Mouse (Mus musculus) heart, adult 2 months (tissue): ENCODE measurements around the gene Rbpj. TPM values are rescaled to one million over a fixed set of nuclear protein-coding genes. Genes with fewer than 3 reads are reported as not detected.

Experiments
- DNase-seq, 2 experiments: peaks; one replicate each; pipeline ENCODE4 v3.0.0; 2021
- H3K27ac ChIP-seq: fragments of 200-600 bp; 2 replicates; pipeline ENCODE4 v1.8.1; 2022
- H3K27me3 ChIP-seq: fragments of 200-500 bp; 2 replicates; pipeline ENCODE4 v1.6.1; 2012; ENCODE audit warnings: mild to moderate bottlenecking, low read length, inconsistent platforms, mixed read lengths; ENCODE audit not compliant: control insufficient read depth, insufficient read depth
- H3K36me3 ChIP-seq: fragments of 200-500 bp; 2 replicates; pipeline ENCODE4 v1.6.1; 2012; ENCODE audit warnings: low read length, inconsistent platforms; ENCODE audit not compliant: control insufficient read depth, insufficient read depth
- H3K4me1 ChIP-seq: fragments of 200-500 bp; 2 replicates; pipeline ENCODE4 v1.6.1; 2011; ENCODE audit warnings: low read length; ENCODE audit not compliant: control insufficient read depth, insufficient read depth
- H3K4me3 ChIP-seq: fragments of 200-600 bp; 2 replicates; pipeline ENCODE4 v1.8.1; 2022
- H3K79me2 ChIP-seq: fragments of 200-500 bp; replicated peaks from 2 replicates; pipeline ENCODE4 v1.6.1; 2012; ENCODE audit warnings: mild to moderate bottlenecking, inconsistent platforms, low read length, moderate library complexity, mixed read lengths; ENCODE audit not compliant: control insufficient read depth, insufficient read depth
- H3K9ac ChIP-seq: fragments of 200-500 bp; 2 replicates; pipeline ENCODE4 v1.6.1; 2012; ENCODE audit warnings: low read depth, mild to moderate bottlenecking, control low read depth, inconsistent platforms, low read length, mixed read lengths
- CTCF ChIP-seq: fragments of 200-600 bp; IDR thresholded peaks from 2 replicates; pipeline ENCODE4 v1.8.1; 2022; ENCODE audit warnings: antibody characterized with exemption, mild to moderate bottlenecking, moderate library complexity
- EP300 ChIP-seq: fragments of 200-500 bp; IDR thresholded peaks from 2 replicates; pipeline ENCODE4 v1.6.1; 2011; ENCODE audit warnings: low read depth, low read length, control low read depth; ENCODE audit not compliant: insufficient read depth
- POLR2A ChIP-seq: fragments of 200-500 bp; IDR thresholded peaks from 2 replicates; pipeline ENCODE4 v1.6.1; 2011; ENCODE audit warnings: mild to moderate bottlenecking, low read depth, low read length, control low read depth; ENCODE audit not compliant: insufficient read depth
- WGBS: fragments of 180-500 bp; shearing (Covaris S2); methylation state at CpG from one replicate; pipeline ENCODE4 v1.1.7; 2018; 5-methylcytosine and 5-hydroxymethylcytosine counted together
- intact Hi-C: fragments of 180-260 bp; cut with DNase I; formaldehyde crosslinking; loops from one replicate; pipeline ENCODE4 v1.15.1; 2025
- polyA plus RNA-seq: library from polyadenylated mRNA; depleted of rRNA; stranded (reverse); fragments of >200 nt; gene quantifications from 2 replicates; pipeline ENCODE4 v1.2.3, GENCODE M21; 2012
- total RNA-seq, 2 experiments: library from RNA; stranded (reverse); gene quantifications; 2 replicates each; pipeline ENCODE4 v1.2.3; 2021

Gene Rbpj
- total and polyA plus RNA-seq, 3 experiments, result 13.5 to 29.6 (median 22.1) TPM

DNA sequence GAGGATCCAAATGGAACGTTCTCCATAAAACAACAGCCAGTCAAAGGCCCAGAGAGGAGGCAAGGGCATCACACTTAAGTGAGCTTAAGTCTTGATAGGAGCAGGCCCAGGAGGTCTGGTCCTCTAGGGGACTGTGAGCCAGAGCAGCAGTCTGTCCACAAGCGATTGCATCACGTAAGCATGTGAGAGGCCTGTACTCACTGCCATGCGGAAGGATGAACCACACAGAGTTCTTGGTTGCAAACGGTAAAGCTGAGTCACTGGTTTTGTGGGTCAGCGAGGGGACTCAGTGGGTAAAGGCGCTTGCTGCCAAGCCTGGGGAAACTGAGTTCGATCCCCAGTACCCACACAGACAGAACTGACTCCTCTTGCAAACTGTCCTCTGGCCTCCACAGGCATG lies 14.1 kb upstream of the Rbpj start:
- Histone ChIP-seq H3K27ac (no peak overlapping the region), H3K4me3 (no peak overlapping the region), H3K27me3 (no peaks in the 10 kb centered on the region), H3K36me3 (no peaks in the 10 kb centered on the region), H3K9ac (no peak overlapping the region), H3K4me1 (peaks cover 7% of the 10 kb centered on the region), H3K79me2 (no peaks in the 10 kb centered on the region)
- 79% methylated on average over 8 of the region's 8 CpGs for WGBS
- TF ChIP-seq EP300 (0 out of 2 replicates have a peak, but pooled peaks have one; percentile 48), CTCF (no peak), POLR2A (no peak)
- intact Hi-C loops, result no loop called here
- peak; percentile 31 to 55 for DNase-seq

DNA sequence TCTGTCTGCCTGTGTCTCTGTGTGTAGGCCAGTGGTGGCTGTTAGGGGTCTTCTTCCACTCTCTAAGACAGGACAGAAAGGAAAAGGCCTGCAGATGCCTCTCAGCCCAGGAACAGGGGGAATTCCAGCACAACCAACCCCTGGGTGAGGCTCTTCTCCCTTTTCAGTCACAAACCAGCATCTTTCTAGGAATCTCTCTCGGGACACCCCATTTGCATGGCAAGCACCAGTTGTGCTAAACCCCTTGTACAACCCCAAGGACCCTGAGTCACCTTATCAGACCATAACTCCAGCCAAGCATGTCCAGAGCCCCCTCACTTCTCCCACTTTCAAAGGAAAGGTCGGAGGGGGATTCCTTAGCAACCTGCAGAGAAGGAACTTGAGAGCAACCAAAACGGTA lies 13.0 kb upstream of the Rbpj start:
- intact Hi-C loops, result no loop called here
- Histone ChIP-seq H3K27ac (no peak overlapping the region), H3K36me3 (no peaks in the 10 kb centered on the region), H3K4me3 (no peak overlapping the region), H3K4me1 (peaks cover 7% of the 10 kb centered on the region), H3K27me3 (no peaks in the 10 kb centered on the region), H3K9ac (no peak overlapping the region), H3K79me2 (no peaks in the 10 kb centered on the region)
- TF ChIP-seq CTCF (no peak), POLR2A (no peak), EP300 (no peak)
- no peak for DNase-seq
- 85% methylated on average over 3 of the region's 3 CpGs for WGBS

DNA sequence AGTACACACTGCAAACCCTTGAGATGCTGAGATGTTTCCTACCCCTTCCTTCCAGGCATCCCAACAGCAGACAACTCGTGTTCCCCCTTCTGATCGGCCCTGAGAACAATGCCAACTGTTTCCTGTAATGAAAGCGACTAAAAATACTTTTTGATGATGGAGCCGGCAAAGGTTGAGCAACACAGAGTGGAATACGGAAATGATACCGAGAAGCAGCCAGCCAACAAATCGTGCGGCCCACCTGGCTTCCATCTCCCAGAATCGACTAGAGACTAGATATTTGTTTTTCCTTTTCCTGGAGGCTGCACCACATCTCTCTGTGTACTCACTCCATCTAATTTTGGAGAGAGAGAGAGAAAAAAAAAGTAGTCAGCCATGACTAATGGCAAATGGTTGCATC lies 11.2 kb upstream of the Rbpj start:
- H3K4me1 ChIP-seq, result peaks cover 7% of the 10 kb centered on the region
- no peaks in the 10 kb centered on the region for H3K27me3 ChIP-seq
- peak overlapping the region; percentile 17; the same call in 1 of the 2 replicates for H3K27ac ChIP-seq
- DNase-seq, result peak; percentile 37 to 66
- no peaks in the 10 kb centered on the region for H3K36me3 ChIP-seq
- no peaks in the 10 kb centered on the region for H3K79me2 ChIP-seq
- H3K4me3 ChIP-seq, result no peak overlapping the region
- no peak overlapping the region for H3K9ac ChIP-seq
- intact Hi-C loops, result no loop called here
- TF ChIP-seq POLR2A, result no peak
- TF ChIP-seq EP300, result 0 out of 2 replicates have a peak, but pooled peaks have one; percentile 26
- TF ChIP-seq CTCF, result no peak
- 38% methylated on average over 9 of the region's 9 CpGs for WGBS

DNA sequence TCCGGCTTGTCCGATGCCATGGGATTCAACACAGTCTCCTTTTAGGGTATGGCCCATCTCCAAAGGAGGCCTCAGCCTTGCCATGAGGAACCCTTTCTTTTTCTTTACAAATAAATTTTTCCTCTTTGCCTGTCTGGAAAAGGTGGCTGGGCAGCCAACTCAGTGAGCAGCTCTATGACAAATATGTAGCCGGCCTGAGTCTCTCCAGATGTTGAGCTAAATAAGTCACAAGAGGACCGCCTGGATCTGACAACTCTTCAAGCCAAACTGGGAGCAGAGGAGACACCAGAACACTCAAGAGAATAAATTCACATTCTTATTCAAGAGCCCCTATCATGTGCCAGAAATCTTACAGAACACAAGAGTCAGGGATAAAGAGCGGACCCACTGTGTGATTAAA lies 10.5 kb upstream of the Rbpj start:
- no peaks in the 10 kb centered on the region for H3K27me3 ChIP-seq
- no peak overlapping the region; the same call in 1 of the 2 replicates for H3K27ac ChIP-seq
- intact Hi-C loops, result no loop called here
- no peak overlapping the region for H3K9ac ChIP-seq
- DNase-seq, result no peak
- 72% methylated on average over 5 of the region's 5 CpGs for WGBS
- TF ChIP-seq EP300 (no peak), POLR2A (no peak), CTCF (no peak)
- H3K4me3 ChIP-seq, result no peak overlapping the region
- no peaks in the 10 kb centered on the region for H3K36me3 ChIP-seq
- no peaks in the 10 kb centered on the region for H3K79me2 ChIP-seq
- H3K4me1 ChIP-seq, result peaks cover 7% of the 10 kb centered on the region

DNA sequence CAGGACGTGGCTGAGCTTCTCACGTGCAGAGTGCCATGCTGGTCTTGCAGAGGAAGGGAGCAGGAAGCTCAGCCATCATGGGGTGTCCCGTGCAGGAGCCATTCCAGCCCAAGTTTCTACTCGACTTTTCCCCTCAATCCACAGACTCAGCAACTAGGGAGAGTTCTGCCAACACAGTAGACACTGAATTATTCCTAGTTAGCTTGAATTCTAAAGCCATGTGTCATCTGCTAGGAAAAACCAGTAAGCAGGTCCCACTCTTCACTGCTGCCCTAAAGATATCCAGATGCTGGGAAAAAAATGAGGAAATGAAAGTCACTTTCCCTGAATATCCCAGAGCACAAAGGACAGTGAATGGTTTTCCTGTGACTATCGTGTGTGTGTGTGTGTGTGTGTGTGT lies 5.8 kb upstream of the Rbpj start:
- DNase-seq, result no peak
- Histone ChIP-seq H3K27me3 (no peaks in the 10 kb centered on the region), H3K9ac (no peak overlapping the region), H3K4me3 (no peak overlapping the region), H3K4me1 (peaks cover 1% of the 10 kb centered on the region; the same call in 1 of the 2 replicates), H3K36me3 (no peaks in the 10 kb centered on the region), H3K79me2 (no peaks in the 10 kb centered on the region), H3K27ac (no peak overlapping the region)
- WGBS, result 26% methylated on average over 5 of the region's 5 CpGs
- intact Hi-C loops, result no loop called here
- TF ChIP-seq CTCF (no peak), EP300 (no peak), POLR2A (no peak)

DNA sequence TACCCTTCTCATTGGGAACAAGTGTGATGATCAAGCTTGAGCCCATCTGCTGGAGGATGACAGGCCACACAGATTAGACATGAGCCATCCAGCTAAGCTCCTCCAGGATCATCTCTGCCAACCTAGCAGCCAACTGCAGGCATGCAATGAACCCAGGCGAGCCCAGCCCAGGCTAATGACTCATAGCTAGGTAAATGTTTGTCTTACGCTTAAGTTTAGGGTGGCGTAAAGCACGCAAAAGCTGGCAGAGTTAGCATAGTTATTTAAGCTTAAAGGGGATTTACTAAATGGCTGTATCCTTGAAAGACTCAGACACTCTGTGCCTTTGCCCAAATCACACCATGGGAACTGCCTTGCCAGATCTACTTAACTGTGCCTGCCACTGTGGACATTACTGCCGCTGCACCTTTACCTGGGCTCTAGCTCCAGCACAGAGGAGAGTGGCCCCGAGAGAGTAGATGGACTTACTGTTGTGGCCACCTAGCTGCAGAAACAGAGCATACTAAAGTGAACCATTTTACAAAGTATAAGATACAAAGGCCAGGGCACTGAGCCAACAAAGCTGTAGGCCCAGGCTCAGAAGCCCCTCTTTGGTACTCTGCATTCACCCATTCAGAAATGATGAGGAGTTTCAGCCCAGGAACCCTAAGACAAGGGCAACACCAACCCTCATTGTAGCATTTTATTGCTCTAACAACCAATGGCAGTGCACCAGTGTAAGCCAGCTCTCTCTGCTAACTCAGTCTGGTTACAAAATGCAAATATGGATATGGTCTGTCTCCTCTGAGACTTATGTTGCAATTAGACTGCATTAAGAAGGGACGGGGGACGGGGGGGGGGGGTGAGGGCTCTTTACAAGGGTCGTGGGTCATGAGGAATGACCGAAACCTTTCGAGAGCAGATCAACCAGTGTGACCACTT lies 2.6 kb upstream of the Rbpj start:
- Histone ChIP-seq H3K9ac (no peak overlapping the region), H3K27ac (no peak overlapping the region), H3K4me1 (no peaks in the 10 kb centered on the region; the same call in 1 of the 2 replicates), H3K4me3 (no peak overlapping the region), H3K36me3 (no peaks in the 10 kb centered on the region), H3K79me2 (no peaks in the 10 kb centered on the region), H3K27me3 (no peaks in the 10 kb centered on the region)
- WGBS, result 90% methylated on average over 11 of the region's 11 CpGs
- no peak for TF ChIP-seq CTCF
- intact Hi-C loops, result no loop called here
- DNase-seq, result no peak
